Mouse (Mus musculus) gastrocnemius, adult 2 months (tissue): ENCODE results near the gene Vmn1r14. TPM values are rescaled to one million over a fixed set of nuclear protein-coding genes. Genes with fewer than 3 reads are reported as not detected.
"Not testable (repeated sequence)": the region's sequence is repeated elsewhere in the genome, so short reads cannot be mapped to it uniquely, and the experiment has no call there.

ENCODE experiments used
- DNase-seq: peaks from one replicate; pipeline ENCODE4 v3.0.0; 2022
- H3K27ac ChIP-seq: fragments of 200-600 bp; 2 replicates; pipeline ENCODE4 v1.8.1; 2022; ENCODE audit warnings: mild to moderate bottlenecking
- H3K4me3 ChIP-seq: fragments of 200-600 bp; 2 replicates; pipeline ENCODE4 v1.8.1; 2022; ENCODE audit warnings: mild to moderate bottlenecking, moderate library complexity
- CTCF ChIP-seq: fragments of 200-600 bp; IDR thresholded peaks from 2 replicates; pipeline ENCODE4 v1.8.1; 2022; ENCODE audit warnings: antibody characterized with exemption, mild to moderate bottlenecking, moderate library complexity
- intact Hi-C: fragments of 180-260 bp; cut with DNase I; formaldehyde crosslinking; loops from one replicate; pipeline ENCODE4 v1.15.1; 2025
- long read RNA-seq, 2 experiments: library from polyadenylated mRNA; stranded (forward); transcript quantifications; one replicate each; pipeline ENCODE4 v2.0.0; 2021
- total RNA-seq, 2 experiments: library from RNA; stranded (reverse); gene quantifications; 2 replicates each; pipeline ENCODE4 v1.2.3; 2021

Vmn1r14 gene
- total RNA-seq, result not detected
- long read RNA-seq, experiment 1, result 0 reads
- long read RNA-seq, experiment 2, result 0 reads

GRCm38 (mm10) chr6:57231386-57231785 is at the start of gene Vmn1r14:
Gene Vmn1r14 (plus strand): TSS chr6:57231686.
- TF ChIP-seq CTCF, result no peak
- H3K4me3 ChIP-seq, result no peak within 1 kb of the TSS
- H3K27ac ChIP-seq, result no peak within 1 kb of the TSS
- no peak for DNase-seq
- intact Hi-C loops, result no loop called here

- DNase-seq, intact Hi-C loops, H3K27ac ChIP-seq: not testable (repeated sequence)
Measured at GRCm38 (mm10) chr6:57190016-57190415, 41.5 kb upstream of the Vmn1r14 start.

GRCm38 (mm10) chr6:57202990-57203389 is 28.5 kb upstream of the Vmn1r14 start, which contains the start of gene Vmn1r13:
Gene Vmn1r13 (plus strand): TSS chr6:57203290.
- H3K27ac ChIP-seq, H3K4me3 ChIP-seq, intact Hi-C loops, DNase-seq: not testable (repeated sequence)

More at GRCm38 (mm10) chr6:57190016-57190415, 41.5 kb upstream of the Vmn1r14 start:
- not testable (repeated sequence) for H3K4me3 ChIP-seq

- no peak for DNase-seq
- intact Hi-C loops, result no loop called here
- no peak for TF ChIP-seq CTCF
- Histone ChIP-seq H3K27ac (no peak within 1 kb of the TSS), H3K4me3 (no peak within 1 kb of the TSS)
Measured at GRCm38 (mm10) chr6:57257652-57258051, 26.2 kb downstream of the Vmn1r14 start, which contains the start of gene Vmn1r15. Gene Vmn1r15 (plus strand): TSS chr6:57257952.

GRCm38 (mm10) chr6:57260990-57261389 is 29.5 kb downstream of the Vmn1r14 start:
- intact Hi-C loops, result no loop called here

GRCm38 (mm10) chr6:57271881-57272280 is 40.4 kb downstream of the Vmn1r14 start:
- Histone ChIP-seq H3K27ac (no peak overlapping the region), H3K4me3 (no peak overlapping the region)
- DNase-seq, result no peak
- no peak for TF ChIP-seq CTCF
- intact Hi-C loops, result no loop called here

More at GRCm38 (mm10) chr6:57260990-57261389, 29.5 kb downstream of the Vmn1r14 start:
- no peak for TF ChIP-seq CTCF
- H3K4me3 ChIP-seq, result no peak overlapping the region
- no peak overlapping the region for H3K27ac ChIP-seq
- DNase-seq, result no peak

DNA sequence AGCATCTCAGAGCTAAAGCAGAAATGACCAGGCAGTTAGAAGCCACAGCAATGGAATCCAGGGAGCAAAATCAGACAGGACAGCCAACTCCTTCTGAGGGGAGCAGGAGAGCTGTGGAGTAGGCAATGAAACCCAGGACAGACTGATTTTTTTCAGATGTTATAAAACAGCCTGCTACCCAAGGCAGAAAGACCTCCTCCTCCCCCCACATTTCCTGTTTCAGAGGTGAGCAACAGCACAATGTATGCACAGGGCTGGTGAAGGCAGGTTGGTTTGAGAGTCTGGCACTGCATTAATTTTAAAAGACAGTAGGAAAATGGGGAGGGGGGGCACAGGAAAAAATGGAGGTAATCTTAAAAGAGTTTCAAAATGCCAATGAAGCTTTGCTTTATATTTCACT is 41.0 kb downstream of the Vmn1r14 start:
- TF ChIP-seq CTCF, result no peak
- H3K4me3 ChIP-seq, result no peak overlapping the region
- H3K27ac ChIP-seq, result no peak overlapping the region
- intact Hi-C loops, result no loop called here
- no peak for DNase-seq

GRCm38 (mm10) chr6:57278952-57279351 is 47.5 kb downstream of the Vmn1r14 start:
- Histone ChIP-seq H3K27ac (no peak overlapping the region), H3K4me3 (no peak overlapping the region)
- TF ChIP-seq CTCF, result no peak
- intact Hi-C loops, result no loop called here
- DNase-seq, result no peak

Other genes with a start within 250 kb of the Vmn1r14 start
- not detected for gene Vmn1r6, start 234.4 kb upstream of the Vmn1r14 start, total RNA-seq
- gene Vmn1r7, start 206.4 kb upstream of the Vmn1r14 start, total RNA-seq, result not detected
- gene Vmn1r8, start 199.4 kb upstream of the Vmn1r14 start, total RNA-seq, result not detected
- not detected for gene Vmn1r9, start 164.9 kb upstream of the Vmn1r14 start, total RNA-seq
- not detected for gene Vmn1r10, start 122.2 kb upstream of the Vmn1r14 start, total RNA-seq
- not detected for gene Vmn1r11, start 98.2 kb upstream of the Vmn1r14 start, total RNA-seq
- not detected for gene Vmn1r12, start 74.8 kb upstream of the Vmn1r14 start, total RNA-seq
- not detected for gene Vmn1r13, start 28.4 kb upstream of the Vmn1r14 start, total RNA-seq
- not detected for gene Vmn1r15, start 26.3 kb downstream of the Vmn1r14 start, total RNA-seq
- not detected for gene Vmn1r16, start 97.8 kb downstream of the Vmn1r14 start, total RNA-seq
- gene Vmn1r17, start 132.0 kb downstream of the Vmn1r14 start, total RNA-seq, result not detected
- gene Vmn1r18, start 164.1 kb downstream of the Vmn1r14 start, total RNA-seq, result not detected
- gene Vmn1r19, start 172.1 kb downstream of the Vmn1r14 start, total RNA-seq, result not detected
- gene Vmn1r20, start 197.2 kb downstream of the Vmn1r14 start, total RNA-seq, result not detected